Mouse (Mus musculus) kidney, embryonic 14.5 days (tissue): ENCODE results near the gene Hoxb4. TPM values are rescaled to one million over a fixed set of nuclear protein-coding genes. Genes with fewer than 3 reads are reported as not detected.

Experiments
- ATAC-seq: fragments of 200-750 bp; cut with Nextera tagmentation; 2 replicates; pipeline ENCODE4 v1.8.0; 2017; ENCODE audit warnings: moderate number of reproducible peaks, mild to moderate bottlenecking, moderate TSS enrichment, moderate library complexity; ENCODE audit not compliant: low FRiP score, low TSS enrichment
- H3K27ac ChIP-seq: fragments of 300-500 bp; sonication (generic); 2 replicates; pipeline ENCODE4 v1.5.1; 2014; ENCODE audit warnings: low read depth, mild to moderate bottlenecking, low read length, moderate library complexity, mixed read lengths
- H3K27me3 ChIP-seq: fragments of 300-500 bp; sonication (generic); 2 replicates; pipeline ENCODE4 v1.6.1; 2014; ENCODE audit warnings: mild to moderate bottlenecking, low read length; ENCODE audit not compliant: control insufficient read depth, insufficient read depth
- H3K36me3 ChIP-seq: fragments of 300-500 bp; sonication (generic); 2 replicates; pipeline ENCODE4 v1.6.1; 2014; ENCODE audit warnings: low read length, mixed read lengths; ENCODE audit not compliant: control insufficient read depth, insufficient read depth
- H3K4me1 ChIP-seq: fragments of 300-500 bp; sonication (generic); 2 replicates; pipeline ENCODE4 v1.6.1; 2014; ENCODE audit warnings: low read length, mixed read lengths; ENCODE audit not compliant: control insufficient read depth, insufficient read depth
- H3K4me2 ChIP-seq: fragments of 300-500 bp; sonication (generic); replicated peaks from 2 replicates; pipeline ENCODE4 v1.6.1; 2014; ENCODE audit warnings: low read depth, mild to moderate bottlenecking, low read length
- H3K4me3 ChIP-seq: fragments of 300-500 bp; sonication (generic); 2 replicates; pipeline ENCODE4 v1.5.1; 2014; ENCODE audit warnings: mild to moderate bottlenecking, low read length
- H3K9ac ChIP-seq: fragments of 300-500 bp; sonication (generic); 2 replicates; pipeline ENCODE4 v1.6.1; 2014; ENCODE audit warnings: low read depth, mild to moderate bottlenecking, low read length, moderate library complexity
- H3K9me3 ChIP-seq: fragments of 300-500 bp; sonication (generic); 2 replicates; pipeline ENCODE4 v1.6.1; 2016; ENCODE audit warnings: low read length; ENCODE audit not compliant: control insufficient read depth
- WGBS: fragments of 180-500 bp; shearing (Covaris S2); extraction: QIAGEN DNeasy Blood & Tissue Kit; methylation state at CpG from one replicate; pipeline ENCODE4 v1.1.7; 2014; 5-methylcytosine and 5-hydroxymethylcytosine counted together
- polyA plus RNA-seq: library from polyadenylated mRNA; unstranded; fragments of >200 nt; fragmentation: Nextera tagmentation; extraction: Ambion mirVana; gene quantifications from 2 replicates; pipeline ENCODE4 v1.2.1, GENCODE M21; 2014

Hoxb4 gene
- polyA plus RNA-seq, 1 experiment from 2014 or later = 4.2 TPM

GRCm38 (mm10) chr11:96351831-96352230 is 33.8 kb downstream of the Hoxb4 start:
- H3K4me2 ChIP-seq = peak overlapping the region; percentile 91
- peak; percentile 56 for ATAC-seq
- no peaks in the 10 kb centered on the region for H3K9me3 ChIP-seq
- peak overlapping the region; percentile 99 for H3K27ac ChIP-seq
- peak overlapping the region; percentile 94 for H3K4me3 ChIP-seq
- peak overlapping the region; percentile 100 for H3K9ac ChIP-seq
- H3K36me3 ChIP-seq = peaks cover 11% of the 10 kb centered on the region; the same call in 1 of the 2 replicates
- WGBS = 2% methylated on average over 22 of the region's 22 CpGs
- no peaks in the 10 kb centered on the region for H3K27me3 ChIP-seq
- H3K4me1 ChIP-seq = peaks cover 46% of the 10 kb centered on the region

- no peaks in the 10 kb centered on the region for H3K27me3 ChIP-seq
- H3K4me3 ChIP-seq = peak overlapping the region; percentile 94
- H3K4me2 ChIP-seq = peak overlapping the region; percentile 91
- peaks cover 7% of the 10 kb centered on the region; the same call in 1 of the 2 replicates for H3K36me3 ChIP-seq
- H3K9ac ChIP-seq = peak overlapping the region; percentile 100
- under 1% methylated on average over 75 of the region's 75 CpGs for WGBS
- H3K27ac ChIP-seq = peak overlapping the region; percentile 99
- no peaks in the 10 kb centered on the region for H3K9me3 ChIP-seq
- peak; percentile 36; the same call in 1 of the 2 replicates for ATAC-seq
- peaks cover 38% of the 10 kb centered on the region for H3K4me1 ChIP-seq
Observed at GRCm38 (mm10) chr11:96352691-96353521, 34.8 kb downstream of the Hoxb4 start.

GRCm38 (mm10) chr11:96353522-96353841 is 35.4 kb downstream of the Hoxb4 start:
- WGBS = 1% methylated on average over 14 of the region's 14 CpGs
- Histone ChIP-seq H3K9ac (peak overlapping the region; percentile 100), H3K27ac (peak overlapping the region; percentile 99), H3K36me3 (peaks cover 7% of the 10 kb centered on the region; the same call in 1 of the 2 replicates), H3K4me1 (peaks cover 33% of the 10 kb centered on the region), H3K27me3 (no peaks in the 10 kb centered on the region), H3K4me2 (peak overlapping the region; percentile 91), H3K9me3 (no peaks in the 10 kb centered on the region), H3K4me3 (peak overlapping the region; percentile 94)
- no peak for ATAC-seq

GRCm38 (mm10) chr11:96353939-96354338 is 35.9 kb downstream of the Hoxb4 start:
- 4% methylated on average over 8 of the region's 8 CpGs for WGBS
- Histone ChIP-seq H3K36me3 (peaks cover 7% of the 10 kb centered on the region; the same call in 1 of the 2 replicates), H3K4me2 (peak overlapping the region; percentile 91), H3K4me3 (peak overlapping the region; percentile 94), H3K4me1 (peaks cover 28% of the 10 kb centered on the region), H3K9ac (peak overlapping the region; percentile 100), H3K27me3 (no peaks in the 10 kb centered on the region), H3K9me3 (no peaks in the 10 kb centered on the region), H3K27ac (peak overlapping the region; percentile 99)
- no peak for ATAC-seq

- no peak for ATAC-seq
- H3K4me1 ChIP-seq = peaks cover 24% of the 10 kb centered on the region
Observed at GRCm38 (mm10) chr11:96354376-96354775, 36.3 kb downstream of the Hoxb4 start.

GRCm38 (mm10) chr11:96354801-96355311 is 36.8 kb downstream of the Hoxb4 start:
- no peak for ATAC-seq

More at GRCm38 (mm10) chr11:96354376-96354775, 36.3 kb downstream of the Hoxb4 start:
- Histone ChIP-seq H3K9me3 (no peaks in the 10 kb centered on the region), H3K27ac (peak overlapping the region; percentile 99), H3K4me2 (peak overlapping the region; percentile 91), H3K36me3 (peaks cover 7% of the 10 kb centered on the region; the same call in 1 of the 2 replicates), H3K27me3 (no peaks in the 10 kb centered on the region), H3K9ac (peak overlapping the region; percentile 100), H3K4me3 (peak overlapping the region; percentile 94)
- under 1% methylated on average over 25 of the region's 25 CpGs for WGBS

GRCm38 (mm10) chr11:96363807-96364206 is 45.7 kb downstream of the Hoxb4 start:
- H3K4me3 ChIP-seq = no peak overlapping the region
- no peak overlapping the region for H3K9ac ChIP-seq
- WGBS = 12% methylated on average over 5 of the region's 5 CpGs
- no peaks in the 10 kb centered on the region for H3K36me3 ChIP-seq
- H3K4me1 ChIP-seq = peaks cover 26% of the 10 kb centered on the region; the same call in 1 of the 2 replicates
- H3K27ac ChIP-seq = 0 out of 2 replicates have a peak overlapping the region, but pooled peaks have one; percentile 3
- H3K27me3 ChIP-seq = peaks cover 10% of the 10 kb centered on the region
- H3K4me2 ChIP-seq = no peak overlapping the region
- peak; percentile 88 for ATAC-seq
- H3K9me3 ChIP-seq = no peaks in the 10 kb centered on the region

More at GRCm38 (mm10) chr11:96354801-96355311, 36.8 kb downstream of the Hoxb4 start:
- peak overlapping the region; percentile 99 for H3K27ac ChIP-seq
- H3K27me3 ChIP-seq = no peaks in the 10 kb centered on the region
- WGBS = 4% methylated on average over 9 of the region's 9 CpGs
- H3K4me2 ChIP-seq = peak overlapping the region; percentile 91
- no peaks in the 10 kb centered on the region for H3K9me3 ChIP-seq
- peak overlapping the region; percentile 100 for H3K9ac ChIP-seq
- peaks cover 7% of the 10 kb centered on the region; the same call in 1 of the 2 replicates for H3K36me3 ChIP-seq
- peaks cover 19% of the 10 kb centered on the region for H3K4me1 ChIP-seq
- H3K4me3 ChIP-seq = peak overlapping the region; percentile 94

- peak; percentile 20 for ATAC-seq
- 11% methylated on average over 26 of the region's 26 CpGs for WGBS
Observed at GRCm38 (mm10) chr11:96365441-96366091, 47.5 kb downstream of the Hoxb4 start, which contains the start of gene Hoxb1. Gene Hoxb1, plus strand, starts transcription at chr11:96365752.

More at GRCm38 (mm10) chr11:96365441-96366091, 47.5 kb downstream of the Hoxb4 start, which contains the start of gene Hoxb1:
- Histone ChIP-seq H3K4me2 (peak within 1 kb of the TSS; percentile 40), H3K27ac (no peak within 1 kb of the TSS), H3K4me1 (peaks cover 29% of the 10 kb centered on the region; the same call in 1 of the 2 replicates), H3K9ac (peak within 1 kb of the TSS; percentile 0; the same call in 1 of the 2 replicates), H3K27me3 (peaks cover 10% of the 10 kb centered on the region), H3K9me3 (no peaks in the 10 kb centered on the region), H3K4me3 (peak within 1 kb of the TSS; percentile 22), H3K36me3 (no peaks in the 10 kb centered on the region)
